Mouse (Mus musculus) heart, embryonic 15.5 days (tissue): ENCODE measurements around the gene Osgepl1. TPM values are rescaled to one million over a fixed set of nuclear protein-coding genes. Genes with fewer than 3 reads are reported as not detected.
"Not testable (repeated sequence)": the region's sequence is repeated elsewhere in the genome, so short reads cannot be mapped to it uniquely, and the experiment has no call there.

Experiments used
- ATAC-seq: fragments of 200-750 bp; cut with Nextera tagmentation; replicated peaks from 2 replicates; pipeline ENCODE4 v1.8.0; 2017; ENCODE audit warnings: low read depth, moderate TSS enrichment; ENCODE audit not compliant: insufficient number of reproducible peaks, insufficient read depth, low FRiP score
- H3K27ac ChIP-seq: fragments of 300-500 bp; sonication (generic); 2 replicates; pipeline ENCODE4 v1.5.1; 2015; ENCODE audit warnings: mild to moderate bottlenecking, inconsistent platforms
- H3K27me3 ChIP-seq: fragments of 300-500 bp; sonication (generic); 2 replicates; pipeline ENCODE4 v1.6.1; 2015; ENCODE audit warnings: inconsistent platforms
- H3K36me3 ChIP-seq: fragments of 300-500 bp; sonication (generic); 2 replicates; pipeline ENCODE4 v1.6.1; 2015; ENCODE audit warnings: mild to moderate bottlenecking, inconsistent platforms
- H3K4me1 ChIP-seq: fragments of 300-500 bp; sonication (generic); replicated peaks from 2 replicates; pipeline ENCODE4 v1.6.1; 2015; ENCODE audit warnings: inconsistent platforms
- H3K4me2 ChIP-seq: fragments of 300-500 bp; sonication (generic); 2 replicates; pipeline ENCODE4 v1.6.1; 2015; ENCODE audit warnings: inconsistent platforms, mild to moderate bottlenecking, moderate library complexity
- H3K4me3 ChIP-seq: fragments of 300-500 bp; sonication (generic); 2 replicates; pipeline ENCODE4 v1.5.1; 2015; ENCODE audit warnings: mild to moderate bottlenecking, inconsistent platforms
- H3K9ac ChIP-seq: fragments of 300-500 bp; sonication (generic); 2 replicates; pipeline ENCODE4 v1.6.1; 2015; ENCODE audit warnings: mild to moderate bottlenecking, inconsistent platforms
- H3K9me3 ChIP-seq: fragments of 300-500 bp; sonication (generic); replicated peaks from 2 replicates; pipeline ENCODE4 v1.6.1; 2016; ENCODE audit warnings: inconsistent platforms
- WGBS: fragments of 180-500 bp; shearing (Covaris S2); methylation state at CpG from one replicate; pipeline ENCODE4 v1.1.7; 2015; ENCODE audit warnings: mixed read lengths; 5-methylcytosine and 5-hydroxymethylcytosine counted together
- polyA plus RNA-seq: library from polyadenylated mRNA; unstranded; fragments of >200 nt; fragmentation: Nextera tagmentation; extraction: Ambion mirVana; gene quantifications from 2 replicates; pipeline ENCODE4 v1.2.1, GENCODE M21; 2015

Gene Osgepl1
- polyA plus RNA-seq: 22.5 and 25.6 TPM in 2 replicates

GRCm38 (mm10) chr1:53312989-53313967 lies at the start of gene Osgepl1:
Gene Osgepl1, plus strand, starts transcription at chr1:53313624.
- 3% methylated on average over 27 of the region's 27 CpGs for WGBS

GRCm38 (mm10) chr1:53264958-53265612 lies 48.3 kb upstream of the Osgepl1 start:
- not testable (repeated sequence) for H3K4me2 ChIP-seq, ATAC-seq, H3K27me3 ChIP-seq, H3K9ac ChIP-seq, H3K4me1 ChIP-seq, H3K27ac ChIP-seq, H3K4me3 ChIP-seq, H3K36me3 ChIP-seq, H3K9me3 ChIP-seq

More at GRCm38 (mm10) chr1:53312989-53313967, at the start of gene Osgepl1:
- Histone ChIP-seq H3K9ac (peak within 1 kb of the TSS; percentile 74), H3K36me3 (peaks cover 9% of the 10 kb centered on the region), H3K27ac (peak within 1 kb of the TSS; percentile 90), H3K4me1 (no peaks in the 10 kb centered on the region), H3K4me3 (peak within 1 kb of the TSS; percentile 67), H3K4me2 (peak within 1 kb of the TSS; percentile 58), H3K9me3 (no peaks in the 10 kb centered on the region), H3K27me3 (no peaks in the 10 kb centered on the region)
- peak; percentile 93 for ATAC-seq

- 61% methylated on average over 3 of the region's 3 CpGs for WGBS
- Histone ChIP-seq H3K4me1 (no peaks in the 10 kb centered on the region), H3K27ac (no peak overlapping the region), H3K4me3 (no peak overlapping the region), H3K36me3 (peaks cover 3% of the 10 kb centered on the region; the same call in 1 of the 2 replicates), H3K27me3 (no peaks in the 10 kb centered on the region), H3K4me2 (no peak overlapping the region), H3K9me3 (no peaks in the 10 kb centered on the region), H3K9ac (no peak overlapping the region)
- no peak for ATAC-seq
Measured at GRCm38 (mm10) chr1:53269901-53270300, 43.5 kb upstream of the Osgepl1 start.

GRCm38 (mm10) chr1:53272646-53273045 lies 40.8 kb upstream of the Osgepl1 start:
- Histone ChIP-seq H3K27ac (no peak overlapping the region), H3K27me3 (no peaks in the 10 kb centered on the region), H3K36me3 (no peaks in the 10 kb centered on the region), H3K9me3 (no peaks in the 10 kb centered on the region), H3K4me3 (no peak overlapping the region), H3K4me1 (no peaks in the 10 kb centered on the region), H3K9ac (no peak overlapping the region), H3K4me2 (no peak overlapping the region)
- ATAC-seq: no peak

GRCm38 (mm10) chr1:53291197-53291596 lies 22.2 kb upstream of the Osgepl1 start:
- 0 out of 2 replicates have a peak, but pooled peaks cover 3% of the 10 kb centered on the region for H3K4me1 ChIP-seq
- 49% methylated on average over 3 of the region's 3 CpGs for WGBS
- H3K9me3 ChIP-seq: no peaks in the 10 kb centered on the region
- no peak overlapping the region for H3K4me2 ChIP-seq
- no peaks in the 10 kb centered on the region; the same call in 1 of the 2 replicates for H3K36me3 ChIP-seq
- ATAC-seq: no peak
- no peaks in the 10 kb centered on the region for H3K27me3 ChIP-seq
- H3K9ac ChIP-seq: no peak overlapping the region
- no peak overlapping the region for H3K4me3 ChIP-seq
- no peak overlapping the region for H3K27ac ChIP-seq

GRCm38 (mm10) chr1:53296581-53297383 lies 16.6 kb upstream of the Osgepl1 start, which contains the start of the genes Pms1, Ormdl1 and Gm28778:
Gene Pms1, minus strand, starts transcription at chr1:53297018.
Gene Ormdl1, plus strand, starts transcription at chr1:53297095.
Gene Gm28778, plus strand, starts transcription at chr1:53297111.
- Histone ChIP-seq H3K36me3 (no peaks in the 10 kb centered on the region), H3K4me1 (peaks cover 8% of the 10 kb centered on the region), H3K27ac (peak within 1 kb of the TSS; percentile 93), H3K9me3 (no peaks in the 10 kb centered on the region), H3K9ac (peak within 1 kb of the TSS; percentile 89), H3K27me3 (no peaks in the 10 kb centered on the region), H3K4me3 (peak within 1 kb of the TSS; percentile 98), H3K4me2 (peak within 1 kb of the TSS; percentile 86)
- WGBS: under 1% methylated on average over 66 of the region's 66 CpGs
- peak; percentile 100 for ATAC-seq

GRCm38 (mm10) chr1:53300506-53300905 lies 12.9 kb upstream of the Osgepl1 start:
- 77% methylated on average over 4 of the region's 4 CpGs for WGBS
- no peak overlapping the region for H3K4me3 ChIP-seq
- H3K4me2 ChIP-seq: no peak overlapping the region
- H3K27ac ChIP-seq: no peak overlapping the region
- H3K36me3 ChIP-seq: no peaks in the 10 kb centered on the region
- no peak for ATAC-seq
- no peak overlapping the region for H3K9ac ChIP-seq
- no peaks in the 10 kb centered on the region for H3K27me3 ChIP-seq
- H3K4me1 ChIP-seq: peaks cover 8% of the 10 kb centered on the region
- no peaks in the 10 kb centered on the region for H3K9me3 ChIP-seq

- Histone ChIP-seq H3K4me1 (no peaks in the 10 kb centered on the region), H3K27me3 (no peaks in the 10 kb centered on the region), H3K36me3 (peaks cover 22% of the 10 kb centered on the region), H3K9ac (no peak overlapping the region), H3K4me3 (no peak overlapping the region), H3K9me3 (no peaks in the 10 kb centered on the region), H3K27ac (no peak overlapping the region), H3K4me2 (no peak overlapping the region)
- no peak for ATAC-seq
- WGBS: 94% methylated on average over 4 of the region's 4 CpGs
Measured at GRCm38 (mm10) chr1:53321662-53322344, 8.4 kb downstream of the Osgepl1 start.

- H3K27ac ChIP-seq: no peak overlapping the region
- H3K4me3 ChIP-seq: no peak overlapping the region
- no peak overlapping the region for H3K9ac ChIP-seq
- H3K4me2 ChIP-seq: no peak overlapping the region
- ATAC-seq: no peak
- no peaks in the 10 kb centered on the region for H3K4me1 ChIP-seq
- H3K27me3 ChIP-seq: no peaks in the 10 kb centered on the region
- WGBS: 93% methylated on average over 5 of the region's 5 CpGs
- H3K9me3 ChIP-seq: no peaks in the 10 kb centered on the region
- peaks cover 17% of the 10 kb centered on the region for H3K36me3 ChIP-seq
Measured at GRCm38 (mm10) chr1:53323254-53323653, 9.8 kb downstream of the Osgepl1 start.

- no peak for ATAC-seq
- Histone ChIP-seq H3K27me3 (no peaks in the 10 kb centered on the region), H3K4me2 (no peak overlapping the region), H3K36me3 (peaks cover 12% of the 10 kb centered on the region), H3K9ac (no peak overlapping the region), H3K4me3 (no peak overlapping the region), H3K9me3 (no peaks in the 10 kb centered on the region), H3K27ac (no peak overlapping the region), H3K4me1 (no peaks in the 10 kb centered on the region)
- 91% methylated on average over 1 of the region's 1 CpGs for WGBS
Measured at GRCm38 (mm10) chr1:53324277-53324676, 10.9 kb downstream of the Osgepl1 start.
